Mouse (Mus musculus) stomach, embryonic 15.5 days (tissue): Measurements from ENCODE around the gene Ppp6r3. TPM values are rescaled to one million over a fixed set of nuclear protein-coding genes. Genes with fewer than 3 reads are reported as not detected.
A peak's percentile ranks its signal among the peaks of the same experiment; 100 is the strongest.
"Not testable (repeated sequence)": the region's sequence is repeated elsewhere in the genome, so short reads cannot be mapped to it uniquely, and the experiment has no call there.

Experiments
- ATAC-seq: fragments of 200-750 bp; cut with Nextera tagmentation; 2 replicates; pipeline ENCODE4 v1.8.0; 2017; ENCODE audit warnings: low read depth, moderate number of reproducible peaks, moderate TSS enrichment; ENCODE audit not compliant: insufficient read depth, low FRiP score
- H3K27ac ChIP-seq: fragments of 300-500 bp; sonication (generic); 2 replicates; pipeline ENCODE4 v1.5.1; 2015; ENCODE audit warnings: mild to moderate bottlenecking, inconsistent platforms
- H3K27me3 ChIP-seq: fragments of 300-500 bp; sonication (generic); replicated peaks from 2 replicates; pipeline ENCODE4 v1.6.1; 2015; ENCODE audit warnings: inconsistent platforms
- H3K36me3 ChIP-seq: fragments of 300-500 bp; sonication (generic); 2 replicates; pipeline ENCODE4 v1.6.1; 2015; ENCODE audit warnings: inconsistent platforms
- H3K4me1 ChIP-seq: fragments of 300-500 bp; sonication (generic); 2 replicates; pipeline ENCODE4 v1.6.1; 2015; ENCODE audit warnings: inconsistent platforms
- H3K4me2 ChIP-seq: fragments of 300-500 bp; sonication (generic); 2 replicates; pipeline ENCODE4 v1.6.1; 2015; ENCODE audit warnings: mild to moderate bottlenecking, inconsistent platforms
- H3K4me3 ChIP-seq: fragments of 300-500 bp; sonication (generic); replicated peaks from 2 replicates; pipeline ENCODE4 v1.5.1; 2015; ENCODE audit warnings: inconsistent platforms
- H3K9ac ChIP-seq: fragments of 300-500 bp; sonication (generic); 2 replicates; pipeline ENCODE4 v1.6.1; 2015; ENCODE audit warnings: inconsistent platforms
- H3K9me3 ChIP-seq: fragments of 300-500 bp; sonication (generic); 2 replicates; pipeline ENCODE4 v1.6.1; 2016; ENCODE audit warnings: inconsistent platforms
- WGBS: fragments of 180-500 bp; shearing (Covaris S2); methylation state at CpG from one replicate; pipeline ENCODE4 v1.1.7; 2015; 5-methylcytosine and 5-hydroxymethylcytosine counted together
- polyA plus RNA-seq: library from polyadenylated mRNA; unstranded; fragments of >200 nt; fragmentation: Nextera tagmentation; extraction: Ambion mirVana; gene quantifications from 2 replicates; pipeline ENCODE4 v1.2.1, GENCODE M21; 2015

Gene Ppp6r3
- polyA plus RNA-seq, 1 experiment from 2014 or later, result 46.1 TPM

DNA sequence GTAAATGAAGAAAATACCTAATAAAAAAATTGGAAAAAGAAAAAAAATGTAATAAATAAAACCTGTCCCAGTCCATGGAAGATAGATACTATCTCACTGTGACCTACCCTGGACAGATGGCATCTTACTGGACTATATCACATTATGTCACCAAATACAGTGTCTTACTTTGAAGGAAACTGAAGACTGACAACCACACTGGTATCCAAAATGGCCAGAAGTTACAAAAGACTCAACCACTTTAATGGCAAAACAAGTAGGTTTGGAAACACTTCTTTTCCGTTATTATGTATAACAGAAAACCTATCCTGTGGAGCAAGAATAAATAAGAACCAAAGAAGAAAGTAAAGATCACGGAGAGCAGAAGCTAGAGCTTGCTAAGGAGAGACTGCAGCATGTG lies 35.3 kb downstream of the Ppp6r3 start:
- H3K4me1 ChIP-seq, result no peaks in the 10 kb centered on the region
- no peaks in the 10 kb centered on the region for H3K27me3 ChIP-seq
- H3K36me3 ChIP-seq, result peaks cover 6% of the 10 kb centered on the region
- no peak overlapping the region for H3K4me3 ChIP-seq
- H3K27ac ChIP-seq, result no peak overlapping the region
- no peak overlapping the region for H3K4me2 ChIP-seq
- H3K9me3 ChIP-seq, result no peaks in the 10 kb centered on the region
- no peak overlapping the region for H3K9ac ChIP-seq
- WGBS, result 96% methylated on average over 2 of the region's 2 CpGs
- no peak for ATAC-seq

DNA sequence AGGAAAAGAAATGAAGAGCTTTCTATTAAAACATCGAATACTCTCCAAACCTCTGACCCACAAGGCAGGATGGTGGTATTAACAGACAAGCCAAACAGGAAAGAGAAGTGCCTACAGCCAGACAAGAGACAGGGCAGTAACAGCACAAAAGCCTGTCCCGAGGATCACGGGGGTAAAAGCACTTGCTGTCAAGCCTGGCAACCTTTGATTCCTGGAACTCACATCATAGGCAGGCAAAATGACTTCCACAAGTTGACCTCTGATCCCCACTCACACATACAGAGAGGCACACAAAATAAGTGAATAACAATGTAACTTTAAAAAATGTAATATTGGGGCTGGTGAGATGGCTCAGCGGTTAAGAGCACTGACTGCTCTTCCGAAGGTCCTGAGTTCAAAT lies 36.1 kb downstream of the Ppp6r3 start:
- Histone ChIP-seq H3K27ac (no peak overlapping the region), H3K4me2 (no peak overlapping the region), H3K36me3 (peaks cover 6% of the 10 kb centered on the region), H3K4me1 (no peaks in the 10 kb centered on the region), H3K27me3 (no peaks in the 10 kb centered on the region), H3K9me3 (no peaks in the 10 kb centered on the region), H3K4me3 (no peak overlapping the region), H3K9ac (no peak overlapping the region)
- ATAC-seq, result no peak
- 81% methylated on average over 5 of the region's 5 CpGs for whole genome bisulfite sequencing

DNA sequence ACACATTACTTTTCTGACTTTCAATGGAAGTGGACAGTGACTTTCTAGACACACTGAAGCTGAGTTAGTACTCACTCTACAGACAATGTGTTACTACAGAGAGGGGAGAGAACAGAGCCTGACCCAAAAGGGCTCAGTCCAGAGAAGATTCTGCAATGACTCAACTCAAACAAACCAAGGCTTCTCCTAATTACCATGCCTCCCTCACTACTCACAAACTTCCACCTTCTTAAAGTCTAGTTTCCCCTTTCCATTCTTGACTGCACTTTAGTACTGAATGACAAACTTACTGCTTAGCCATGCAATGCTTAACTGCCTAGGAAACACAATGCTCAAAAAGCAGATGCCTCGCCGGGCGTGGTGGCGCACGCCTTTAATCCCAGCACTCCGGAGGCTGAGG lies 37.9 kb downstream of the Ppp6r3 start:
- H3K9me3 ChIP-seq, result no peaks in the 10 kb centered on the region
- H3K9ac ChIP-seq, result no peak overlapping the region
- ATAC-seq, result no peak
- H3K27ac ChIP-seq, result no peak overlapping the region
- peaks cover 6% of the 10 kb centered on the region; the same call in 1 of the 2 replicates for H3K36me3 ChIP-seq
- WGBS, result 92% methylated on average over 6 of the region's 6 CpGs
- H3K4me3 ChIP-seq, result no peak overlapping the region
- H3K27me3 ChIP-seq, result no peaks in the 10 kb centered on the region
- no peak overlapping the region for H3K4me2 ChIP-seq
- no peaks in the 10 kb centered on the region for H3K4me1 ChIP-seq

DNA sequence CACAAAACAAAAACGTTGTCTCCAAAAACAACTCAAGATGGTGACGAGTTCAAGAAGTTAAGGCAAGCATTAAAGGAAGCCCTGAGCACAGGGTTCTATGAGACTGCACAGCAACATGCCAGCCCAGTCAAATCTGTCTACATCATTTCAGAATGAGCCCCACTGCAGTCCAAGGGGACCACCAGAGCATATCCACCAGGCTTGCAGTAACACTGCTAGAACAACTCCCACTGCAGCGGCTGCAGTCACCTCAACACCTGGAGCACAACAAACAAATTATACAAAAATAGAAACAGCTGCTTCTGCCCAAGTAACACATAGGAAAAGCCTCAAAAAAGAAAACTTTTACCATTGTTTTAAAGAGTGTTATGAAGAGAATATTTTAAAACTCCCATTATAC lies 40.6 kb downstream of the Ppp6r3 start:
- WGBS, result 83% methylated on average over 3 of the region's 3 CpGs
- H3K4me2 ChIP-seq, result no peak overlapping the region
- H3K9me3 ChIP-seq, result no peaks in the 10 kb centered on the region
- no peaks in the 10 kb centered on the region for H3K4me1 ChIP-seq
- no peaks in the 10 kb centered on the region for H3K27me3 ChIP-seq
- H3K9ac ChIP-seq, result no peak overlapping the region
- no peak overlapping the region for H3K4me3 ChIP-seq
- no peak overlapping the region for H3K27ac ChIP-seq
- ATAC-seq, result no peak
- peaks cover 3% of the 10 kb centered on the region; the same call in 1 of the 2 replicates for H3K36me3 ChIP-seq

DNA sequence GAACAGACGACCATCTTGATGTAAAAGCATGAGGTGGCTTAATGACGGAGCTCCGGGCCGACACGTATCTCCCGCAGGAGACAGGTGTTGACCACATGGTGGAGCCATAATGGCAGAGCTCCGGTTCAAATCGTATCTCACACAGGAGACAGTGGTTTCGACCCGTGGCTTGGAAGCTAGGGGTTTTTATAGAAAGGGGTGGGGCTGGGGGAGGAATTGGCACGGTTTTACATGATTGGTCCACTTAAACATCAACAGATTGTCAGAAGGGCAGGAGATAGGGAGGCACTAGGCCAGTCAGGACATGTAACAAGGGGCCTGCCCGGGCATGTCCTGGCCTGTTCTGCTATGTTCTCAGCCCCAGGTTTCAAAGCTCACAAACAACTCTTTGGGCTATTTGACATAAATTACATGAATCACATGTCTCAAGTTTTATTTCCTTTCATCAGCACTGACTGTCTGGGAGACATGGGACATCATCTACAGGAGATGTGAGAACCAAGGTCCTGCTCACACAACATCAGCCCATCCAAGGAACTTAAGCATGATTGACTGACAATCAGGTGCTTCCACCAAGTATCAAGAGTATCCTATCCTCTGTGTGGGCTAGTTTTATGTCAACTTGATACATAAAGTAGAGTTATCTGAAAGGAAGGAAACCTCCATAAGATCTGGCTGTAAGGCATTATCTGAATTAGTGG lies 42.1 kb downstream of the Ppp6r3 start:
- not testable (repeated sequence) for H3K36me3 ChIP-seq, H3K27ac ChIP-seq, H3K4me3 ChIP-seq, H3K27me3 ChIP-seq, ATAC-seq, H3K4me1 ChIP-seq, H3K4me2 ChIP-seq, H3K9me3 ChIP-seq, H3K9ac ChIP-seq
- 93% methylated on average over 12 of the region's 12 CpGs for WGBS

DNA sequence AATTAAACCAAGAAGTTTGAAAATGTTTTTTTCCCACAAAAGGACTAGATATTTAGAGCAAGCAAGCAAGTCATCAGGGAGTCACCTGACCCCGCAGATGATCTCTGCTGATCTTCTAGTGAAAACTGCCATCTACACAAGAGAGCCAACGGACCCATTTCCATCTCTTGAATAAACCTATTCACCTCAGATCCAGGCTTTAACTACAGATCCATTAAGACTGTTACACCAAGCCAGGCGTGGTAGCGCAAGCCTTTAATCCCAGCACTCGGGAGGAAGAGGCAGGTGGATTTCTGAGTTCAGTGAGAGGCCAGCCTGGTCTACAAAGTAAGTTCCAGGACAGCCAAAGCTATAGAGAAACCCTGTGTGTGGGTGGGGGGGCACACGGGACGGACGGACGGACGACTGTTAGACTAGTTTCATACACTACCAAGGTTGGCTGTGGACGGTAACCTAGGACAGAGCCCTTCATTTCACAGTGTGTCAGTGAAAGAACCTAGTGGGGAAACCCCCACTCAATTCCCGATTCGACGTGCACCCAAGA lies 42.8 kb downstream of the Ppp6r3 start:
- Histone ChIP-seq H3K9me3 (no peaks in the 10 kb centered on the region), H3K27ac (no peak overlapping the region), H3K4me1 (no peaks in the 10 kb centered on the region), H3K4me3 (no peak overlapping the region), H3K4me2 (no peak overlapping the region), H3K27me3 (no peaks in the 10 kb centered on the region), H3K36me3 (no peaks in the 10 kb centered on the region), H3K9ac (no peak overlapping the region)
- ATAC-seq, result no peak
- whole genome bisulfite sequencing, result 96% methylated on average over 14 of the region's 14 CpGs

DNA sequence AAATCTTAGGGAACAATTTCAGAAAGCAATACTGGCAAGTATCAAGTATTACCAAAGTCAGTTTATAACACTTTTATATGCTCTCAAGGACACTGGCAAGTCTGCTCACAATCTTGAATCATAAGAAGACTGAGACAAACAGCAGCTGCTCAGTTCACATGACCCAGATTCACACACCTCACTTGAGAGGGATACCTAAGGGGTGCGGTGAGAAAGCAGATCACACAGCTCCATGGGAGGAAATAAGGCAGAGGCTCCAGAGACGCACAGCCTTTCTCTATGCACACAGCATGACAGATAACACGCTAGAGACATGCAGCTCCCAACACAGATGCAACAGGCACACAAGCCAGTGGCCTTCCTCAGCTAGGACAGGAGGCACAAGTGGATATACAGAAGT lies 45.8 kb downstream of the Ppp6r3 start:
- no peaks in the 10 kb centered on the region for H3K4me1 ChIP-seq
- H3K4me2 ChIP-seq, result no peak overlapping the region
- H3K4me3 ChIP-seq, result no peak overlapping the region
- 84% methylated on average over 3 of the region's 3 CpGs for WGBS
- peaks cover 4% of the 10 kb centered on the region; the same call in 1 of the 2 replicates for H3K36me3 ChIP-seq
- no peak overlapping the region for H3K9ac ChIP-seq
- ATAC-seq, result no peak
- no peaks in the 10 kb centered on the region for H3K9me3 ChIP-seq
- no peak overlapping the region for H3K27ac ChIP-seq
- H3K27me3 ChIP-seq, result no peaks in the 10 kb centered on the region

DNA sequence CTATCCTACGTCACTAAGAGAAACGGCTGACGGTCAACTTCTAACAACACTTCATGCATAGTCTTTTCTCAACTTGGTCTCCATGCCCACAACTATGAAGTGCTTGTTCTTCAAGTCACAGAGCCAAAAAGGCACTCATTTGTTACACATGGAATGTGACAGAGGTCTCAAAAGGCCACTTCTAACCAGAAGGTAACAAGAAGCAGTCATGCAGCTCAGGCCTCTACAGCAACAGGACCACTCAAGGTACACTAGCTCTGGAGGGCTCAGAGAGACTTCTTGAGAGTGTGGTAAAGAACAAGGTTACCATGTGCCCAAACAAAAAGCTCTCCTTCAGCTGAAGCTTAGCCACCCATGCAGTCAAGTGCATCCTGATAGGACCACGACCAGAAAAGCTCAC lies 46.9 kb downstream of the Ppp6r3 start:
- no peak overlapping the region for H3K4me2 ChIP-seq

DNA sequence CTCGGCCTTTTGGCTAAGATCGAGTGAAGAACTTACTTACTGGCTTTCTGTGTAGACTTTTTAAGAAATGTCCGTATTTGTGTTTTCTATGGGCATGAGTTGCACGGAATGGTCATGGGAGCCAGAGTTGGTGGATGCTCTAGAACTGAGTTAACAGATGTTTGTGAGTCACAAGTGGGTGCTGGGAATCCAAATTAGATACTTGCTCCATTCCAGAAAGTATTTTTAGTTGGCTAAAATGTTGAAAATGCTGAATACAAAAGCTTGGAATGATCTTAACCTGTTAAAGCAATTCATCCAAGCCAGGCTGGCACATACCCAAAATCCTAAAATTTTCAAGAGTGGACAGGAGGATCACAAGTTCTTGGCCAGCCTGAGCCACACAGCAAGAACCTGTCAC lies 48.0 kb downstream of the Ppp6r3 start:
- Histone ChIP-seq H3K9me3 (no peaks in the 10 kb centered on the region), H3K27ac (no peak overlapping the region), H3K4me1 (no peaks in the 10 kb centered on the region), H3K9ac (no peak overlapping the region), H3K4me2 (no peak overlapping the region), H3K27me3 (no peaks in the 10 kb centered on the region), H3K4me3 (no peak overlapping the region), H3K36me3 (peaks cover 9% of the 10 kb centered on the region; the same call in 1 of the 2 replicates)
- no peak for ATAC-seq
- WGBS, result 97% methylated on average over 4 of the region's 4 CpGs

More for the DNA sequence above, 46.9 kb downstream of the Ppp6r3 start:
- 0 out of 2 replicates have a peak overlapping the region, but pooled peaks have one; percentile 16 for H3K27ac ChIP-seq
- ATAC-seq, result no peak
- peaks cover 9% of the 10 kb centered on the region; the same call in 1 of the 2 replicates for H3K36me3 ChIP-seq
- no peak overlapping the region for H3K9ac ChIP-seq
- WGBS, result 80% methylated on average over 4 of the region's 4 CpGs
- H3K4me3 ChIP-seq, result no peak overlapping the region
- H3K27me3 ChIP-seq, result no peaks in the 10 kb centered on the region
- H3K9me3 ChIP-seq, result no peaks in the 10 kb centered on the region
- H3K4me1 ChIP-seq, result no peaks in the 10 kb centered on the region

DNA sequence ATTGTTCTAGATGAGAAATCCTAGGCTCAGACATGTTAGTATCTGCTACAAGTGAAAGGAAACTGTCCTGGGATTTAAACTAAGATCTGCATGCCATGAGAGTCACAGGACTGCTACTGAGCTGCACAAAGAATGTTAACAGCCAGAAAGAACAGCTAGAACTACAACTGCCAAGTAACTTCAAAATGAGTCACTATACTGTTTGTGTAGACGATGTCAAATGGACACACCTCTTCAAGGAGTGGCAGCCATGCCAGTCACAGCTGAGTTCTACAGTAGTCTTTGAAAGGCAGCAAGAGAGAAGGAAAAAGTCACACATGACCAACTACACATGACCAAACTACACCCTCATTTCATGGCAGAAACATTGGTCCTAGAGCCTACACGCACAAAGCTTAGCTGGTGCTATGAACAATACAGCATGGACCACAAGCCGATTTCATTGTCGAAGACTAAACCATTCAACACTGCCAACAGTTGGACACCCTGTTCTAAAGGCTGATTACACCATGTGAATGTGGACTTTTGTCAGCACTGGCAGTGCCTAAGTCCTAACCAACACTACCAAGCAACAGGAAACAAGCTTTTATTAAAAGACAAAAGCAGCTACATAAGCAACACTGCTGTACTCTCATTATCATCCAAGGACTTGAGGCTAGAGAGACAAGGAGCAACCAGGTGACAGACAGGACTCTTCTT lies 55.9 kb downstream of the Ppp6r3 start:
- no peak overlapping the region for H3K27ac ChIP-seq
- no peak for ATAC-seq
- no peaks in the 10 kb centered on the region for H3K4me1 ChIP-seq
- no peaks in the 10 kb centered on the region for H3K9me3 ChIP-seq
- peaks cover 19% of the 10 kb centered on the region; the same call in 1 of the 2 replicates for H3K36me3 ChIP-seq
- no peak overlapping the region for H3K4me3 ChIP-seq
- no peak overlapping the region for H3K4me2 ChIP-seq
- no peak overlapping the region for H3K9ac ChIP-seq
- 91% methylated on average over 4 of the region's 4 CpGs for WGBS
- H3K27me3 ChIP-seq, result no peaks in the 10 kb centered on the region

DNA sequence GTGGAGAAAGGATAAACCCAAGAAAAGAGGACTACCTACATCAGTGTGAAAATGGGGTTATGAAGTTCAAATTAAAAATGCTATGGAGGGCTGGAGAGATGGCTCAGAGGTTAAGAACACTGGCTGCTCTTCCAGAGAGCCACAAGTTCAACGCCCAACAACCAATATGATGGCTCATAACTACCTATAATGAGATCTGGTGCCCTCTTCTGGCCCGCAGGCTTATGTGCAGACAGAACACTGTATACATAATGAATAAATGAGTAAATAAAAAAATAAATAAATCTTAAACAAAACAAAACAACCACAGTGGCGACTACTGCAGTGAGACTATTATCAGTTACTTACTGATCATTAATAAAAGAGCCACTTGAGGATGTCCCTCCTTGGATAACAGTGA lies 78.3 kb downstream of the Ppp6r3 start:
- H3K27me3 ChIP-seq, result no peaks in the 10 kb centered on the region
- H3K36me3 ChIP-seq, result peaks cover 50% of the 10 kb centered on the region
- WGBS, result 92% methylated on average over 3 of the region's 3 CpGs
- no peak overlapping the region for H3K27ac ChIP-seq
- no peaks in the 10 kb centered on the region for H3K9me3 ChIP-seq
- H3K4me1 ChIP-seq, result no peaks in the 10 kb centered on the region
- H3K4me2 ChIP-seq, result no peak overlapping the region
- H3K4me3 ChIP-seq, result no peak overlapping the region
- no peak for ATAC-seq
- no peak overlapping the region for H3K9ac ChIP-seq

DNA sequence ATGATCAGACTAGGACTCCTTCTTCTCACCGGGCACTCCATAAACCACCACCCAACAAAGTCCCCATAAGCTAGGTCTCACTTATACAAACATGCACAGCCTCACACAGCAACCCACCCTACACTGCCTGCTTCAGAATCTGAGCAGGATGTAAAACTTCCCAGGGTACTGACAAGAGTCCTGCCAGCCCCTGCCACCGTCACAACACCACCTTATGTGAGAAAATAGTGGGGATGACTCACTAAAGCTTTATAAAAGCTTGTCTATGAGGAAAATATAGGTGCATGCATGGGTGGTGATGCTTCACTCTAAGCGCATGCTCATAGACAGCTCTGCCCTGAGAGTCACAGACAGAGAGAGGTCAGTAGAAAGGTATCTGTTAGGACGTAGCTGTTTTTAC lies 85.7 kb downstream of the Ppp6r3 start:
- H3K27me3 ChIP-seq, result no peaks in the 10 kb centered on the region
- H3K36me3 ChIP-seq, result peaks cover 63% of the 10 kb centered on the region
- WGBS, result 96% methylated on average over 4 of the region's 4 CpGs
- H3K9me3 ChIP-seq, result no peaks in the 10 kb centered on the region
- H3K4me2 ChIP-seq, result no peak overlapping the region
- no peak overlapping the region for H3K27ac ChIP-seq
- H3K9ac ChIP-seq, result no peak overlapping the region
- ATAC-seq, result no peak
- H3K4me1 ChIP-seq, result no peaks in the 10 kb centered on the region
- no peak overlapping the region for H3K4me3 ChIP-seq
